Mouse (Mus musculus) erythroblast, adult 5-6 weeks (primary cell): ENCODE measurements around the gene Klra6. TPM values are rescaled to one million over a fixed set of nuclear protein-coding genes. Genes with fewer than 3 reads are reported as not detected.
"Not testable (repeated sequence)": the region's sequence is repeated elsewhere in the genome, so short reads cannot be mapped to it uniquely, and the experiment has no call there.

Experiments used
- ATAC-seq: replicated peaks from 2 replicates; pipeline ENCODE4 v1.8.0; 2016; ENCODE audit warnings: moderate number of reproducible peaks, mild to moderate bottlenecking, moderate TSS enrichment, inconsistent platforms; ENCODE audit not compliant: poor library complexity, low FRiP score, severe bottlenecking
- total RNA-seq, 2 experiments: library from RNA; stranded (forward) in 1 of 2; stranded (reverse) in 1 of 2; fragments of 150-400 nt in 1 of 2; fragments of 200-764, 138-1000 nt in 1 of 2; gene quantifications; 2 replicates each; pipeline versions ENCODE4 v1.2.3 to v1.2.4; 2015 to 2017; ENCODE audit warnings: low replicate concordance in 2 of 2

Klra6 gene
- total RNA-seq (2015; ENCODE audit: low replicate concordance): not detected in 2 replicates
- not detected in 2 replicates for total RNA-seq (2017; ENCODE audit: low replicate concordance)

- no peak for ATAC-seq
Observed at GRCm38 (mm10) chr6:130026854-130027253, at the start of gene Klra6. Gene Klra6, minus strand, starts transcription at chr6:130026954.

GRCm38 (mm10) chr6:130067171-130067570 lies 40.4 kb upstream of the Klra6 start, which contains the start of gene Klra4:
Gene Klra4, minus strand, starts transcription at chr6:130067271.
- ATAC-seq: not testable (repeated sequence)

DNA sequence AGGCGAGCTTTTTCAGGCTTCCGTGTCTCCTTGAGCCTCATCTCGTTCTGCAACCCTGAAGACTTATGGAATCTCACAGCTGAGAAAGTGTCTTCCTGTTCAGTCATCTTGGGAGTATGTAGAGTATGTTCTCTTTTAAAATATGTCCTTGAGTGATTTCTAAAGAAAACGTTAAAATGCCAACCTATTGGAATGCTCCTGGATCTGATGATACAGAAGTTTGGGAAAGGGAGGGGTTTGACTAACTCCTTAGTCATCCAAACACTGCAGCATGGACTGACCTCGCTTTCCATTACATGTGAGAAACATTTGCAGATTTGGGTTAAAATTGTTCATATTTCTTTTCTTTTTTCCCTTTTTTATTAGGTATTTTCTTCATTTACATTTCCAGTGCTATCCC lies 38.4 kb upstream of the Klra6 start:
- ATAC-seq: no peak

DNA sequence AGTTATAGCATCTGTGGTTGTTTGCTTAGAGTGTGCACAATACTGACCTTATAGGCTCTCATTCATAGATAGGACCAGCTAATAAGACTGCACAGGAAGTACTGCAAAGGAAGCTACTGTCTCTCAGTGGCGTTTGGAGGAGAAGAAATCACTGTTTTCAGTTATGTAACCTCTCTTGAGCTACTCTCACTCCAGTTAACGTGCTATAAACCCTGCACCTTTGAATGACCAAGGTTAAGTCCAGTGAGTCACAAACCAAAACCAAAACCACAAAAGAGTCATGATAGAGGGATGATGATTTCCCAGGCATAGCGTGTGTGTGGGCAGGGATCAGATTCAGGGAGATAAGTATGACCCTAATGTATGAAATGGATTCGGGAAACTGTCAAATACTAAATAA lies 8.4 kb upstream of the Klra6 start:
- not testable (repeated sequence) for ATAC-seq

DNA sequence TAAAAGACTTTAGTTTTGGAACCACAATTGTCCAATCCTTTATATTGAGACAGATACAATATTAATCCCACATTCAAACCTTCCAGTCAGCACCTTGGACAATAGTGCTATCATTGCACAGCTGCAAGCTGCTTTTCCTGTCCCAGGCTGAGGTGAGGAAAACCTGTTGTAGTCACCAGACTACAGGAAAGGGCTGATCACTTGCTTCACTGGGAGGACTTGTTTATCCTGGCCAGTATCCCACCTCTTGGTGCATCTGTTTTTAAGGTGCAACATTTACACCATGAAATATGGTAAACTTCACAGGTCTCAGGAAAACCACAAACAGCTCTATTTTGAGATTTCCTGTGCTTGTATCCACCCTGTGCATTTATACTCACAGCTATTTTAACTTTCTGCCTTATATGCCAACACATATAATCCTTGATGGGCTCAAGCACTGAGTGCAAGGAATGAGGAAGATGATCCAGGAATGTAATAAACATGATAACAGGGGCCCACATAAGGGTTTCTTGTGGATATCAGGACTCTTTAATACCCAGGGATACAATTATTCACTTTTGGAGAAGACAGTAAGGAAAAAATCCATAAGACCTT lies 4.8 kb upstream of the Klra6 start:
- ATAC-seq: not testable (repeated sequence)

Other genes with a start within 250 kb of the Klra6 start
- not detected in 2 replicates for gene Gm156, start 242.7 kb downstream of the Klra6 start, total RNA-seq (2015; ENCODE audit: low replicate concordance)
- gene Gm156, start 242.7 kb downstream of the Klra6 start, total RNA-seq (2017; ENCODE audit: low replicate concordance): not detected in 2 replicates
- gene Gm17631, start 164.3 kb downstream of the Klra6 start, total RNA-seq (2015; ENCODE audit: low replicate concordance): not detected in 2 replicates
- gene Gm17631, start 164.3 kb downstream of the Klra6 start, total RNA-seq (2017; ENCODE audit: low replicate concordance): not detected in 2 replicates
- gene Klra17, start 150.3 kb downstream of the Klra6 start, total RNA-seq (2015; ENCODE audit: low replicate concordance): 4.0 and 4.2 TPM in 2 replicates
- not detected in 2 replicates for gene Klra17, start 150.3 kb downstream of the Klra6 start, total RNA-seq (2017; ENCODE audit: low replicate concordance)
- not detected in 2 replicates for gene Klra5, start 109.3 kb downstream of the Klra6 start, total RNA-seq (2015; ENCODE audit: low replicate concordance)
- not detected in 2 replicates for gene Klra5, start 109.3 kb downstream of the Klra6 start, total RNA-seq (2017; ENCODE audit: low replicate concordance)
- gene Klra4, start 40.3 kb upstream of the Klra6 start, total RNA-seq (2015; ENCODE audit: low replicate concordance): not detected in 2 replicates
- gene Klra4, start 40.3 kb upstream of the Klra6 start, total RNA-seq (2017; ENCODE audit: low replicate concordance): not detected in 2 replicates
- 1.9 TPM in 1 of 2 replicates, not detected in the other for gene Klra8, start 102.9 kb upstream of the Klra6 start, total RNA-seq (2015; ENCODE audit: low replicate concordance)
- not detected in 2 replicates for gene Klra8, start 102.9 kb upstream of the Klra6 start, total RNA-seq (2017; ENCODE audit: low replicate concordance)
- not detected in 2 replicates for gene Klra9, start 166.2 kb upstream of the Klra6 start, total RNA-seq (2015; ENCODE audit: low replicate concordance)
- gene Klra9, start 166.2 kb upstream of the Klra6 start, total RNA-seq (2017; ENCODE audit: low replicate concordance): 1.5 TPM in 1 of 2 replicates, not detected in the other
- gene Klra7, start 206.4 kb upstream of the Klra6 start, total RNA-seq (2015; ENCODE audit: low replicate concordance): 2.7 and 7.7 TPM in 2 replicates
- gene Klra7, start 206.4 kb upstream of the Klra6 start, total RNA-seq (2017; ENCODE audit: low replicate concordance): not detected in 2 replicates